Mouse (Mus musculus): Measurements from ENCODE around the gene Vmn2r11. TPM values are rescaled to one million over a fixed set of nuclear protein-coding genes. Genes with fewer than 3 reads are reported as not detected.
"Not testable (repeated sequence)": the region's sequence is repeated elsewhere in the genome, so short reads cannot be mapped to it uniquely, and the experiment has no call there.

Vmn2r11 gene
- not detected in 2 replicates for polyA plus RNA-seq (2015; fragmentation: Nextera tagmentation; extraction: Ambion mirVana)

GRCm38 (mm10) chr5:109059469-109059868 lies at the start of gene Vmn2r11:
Gene Vmn2r11 (minus strand): TSS chr5:109059569.
- ATAC-seq; H3K27ac ChIP-seq (ENCODE audit: low read depth, low read length); H3K9me3 ChIP-seq (ENCODE audit: control insufficient read depth, low read length); H3K4me2 ChIP-seq (ENCODE audit: low read length); H3K27me3 ChIP-seq (replicated peaks; ENCODE audit: control insufficient read depth, insufficient read depth, low read length); H3K4me1 ChIP-seq (ENCODE audit: control insufficient read depth, insufficient read depth, low read depth, low read length); H3K4me3 ChIP-seq (ENCODE audit: low read length); H3K36me3 ChIP-seq (ENCODE audit: control insufficient read depth, insufficient read depth, low read length); H3K9ac ChIP-seq (ENCODE audit: low read depth, low read length): not testable (repeated sequence)
- 84% methylated on average over 3 of the region's 3 CpGs for WGBS

DNA sequence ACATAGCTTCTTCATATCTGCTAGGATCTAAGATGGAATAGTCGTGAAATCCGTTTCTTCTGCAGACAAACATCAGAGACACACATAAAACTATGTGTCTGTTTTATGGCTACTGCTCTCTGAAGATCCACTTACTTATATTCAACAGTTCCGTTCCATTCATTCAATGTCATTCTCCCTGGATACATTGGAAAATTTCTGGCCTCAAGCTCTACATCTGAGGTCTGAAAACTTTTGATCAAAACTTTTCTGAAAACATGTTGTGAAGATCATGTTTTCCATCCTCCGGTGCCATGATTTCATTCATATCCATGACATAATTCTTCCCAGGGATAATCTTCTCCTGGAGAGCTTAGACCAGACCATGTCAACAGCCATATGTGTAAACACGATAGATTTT lies 38.5 kb upstream of the Vmn2r11 start, which contains the start of gene Vmn2r12:
Vmn2r12 (minus strand) TSS at position 101 of the 400 bp plus-strand sequence.
- not testable (repeated sequence) for H3K4me1 ChIP-seq (ENCODE audit: control insufficient read depth, insufficient read depth, low read depth, low read length); H3K36me3 ChIP-seq (ENCODE audit: control insufficient read depth, insufficient read depth, low read length); ATAC-seq; H3K4me2 ChIP-seq (ENCODE audit: low read length); H3K27ac ChIP-seq (ENCODE audit: low read depth, low read length); H3K9ac ChIP-seq (ENCODE audit: low read depth, low read length); H3K4me3 ChIP-seq (ENCODE audit: low read length); H3K27me3 ChIP-seq (replicated peaks; ENCODE audit: control insufficient read depth, insufficient read depth, low read length); H3K9me3 ChIP-seq (ENCODE audit: control insufficient read depth, low read length)
- WGBS, result 87% methylated on average over 5 of the region's 5 CpGs

- not testable (repeated sequence) for H3K27ac ChIP-seq (ENCODE audit: low read depth, low read length); H3K4me2 ChIP-seq (ENCODE audit: low read length); H3K4me1 ChIP-seq (ENCODE audit: control insufficient read depth, insufficient read depth, low read depth, low read length); H3K36me3 ChIP-seq (ENCODE audit: control insufficient read depth, insufficient read depth, low read length); H3K4me3 ChIP-seq (ENCODE audit: low read length); H3K9me3 ChIP-seq (ENCODE audit: control insufficient read depth, low read length); H3K27me3 ChIP-seq (replicated peaks; ENCODE audit: control insufficient read depth, insufficient read depth, low read length); H3K9ac ChIP-seq (ENCODE audit: low read depth, low read length); ATAC-seq
- WGBS, result 80% methylated on average over 3 of the region's 3 CpGs
Measured at GRCm38 (mm10) chr5:109096482-109096881, 37.1 kb upstream of the Vmn2r11 start.

DNA sequence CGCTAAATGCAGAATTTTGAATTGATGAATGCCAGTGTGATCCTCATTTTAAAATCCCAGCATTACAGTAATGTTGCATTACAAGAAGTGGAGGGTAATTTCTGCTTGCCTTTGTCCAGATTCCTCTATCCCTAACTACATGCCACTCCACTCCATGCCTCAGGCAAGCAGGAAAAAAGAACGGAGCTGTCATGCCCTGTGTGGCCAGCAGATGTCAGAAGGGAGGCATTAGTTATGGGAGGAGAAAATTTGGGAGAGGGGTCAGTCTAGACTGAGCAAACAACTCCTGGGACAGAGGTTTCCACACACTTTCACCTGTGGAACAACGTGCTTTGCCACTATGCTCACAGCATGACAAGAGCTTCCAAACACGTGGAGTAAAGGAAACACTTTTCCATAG lies 12.6 kb upstream of the Vmn2r11 start:
- WGBS, result 48% methylated on average over 4 of the region's 4 CpGs
- not testable (repeated sequence) for H3K27me3 ChIP-seq (replicated peaks; ENCODE audit: control insufficient read depth, insufficient read depth, low read length); H3K4me2 ChIP-seq (ENCODE audit: low read length); H3K27ac ChIP-seq (ENCODE audit: low read depth, low read length); H3K9me3 ChIP-seq (ENCODE audit: control insufficient read depth, low read length); H3K4me3 ChIP-seq (ENCODE audit: low read length); ATAC-seq; H3K36me3 ChIP-seq (ENCODE audit: control insufficient read depth, insufficient read depth, low read length); H3K9ac ChIP-seq (ENCODE audit: low read depth, low read length); H3K4me1 ChIP-seq (ENCODE audit: control insufficient read depth, insufficient read depth, low read depth, low read length)

DNA sequence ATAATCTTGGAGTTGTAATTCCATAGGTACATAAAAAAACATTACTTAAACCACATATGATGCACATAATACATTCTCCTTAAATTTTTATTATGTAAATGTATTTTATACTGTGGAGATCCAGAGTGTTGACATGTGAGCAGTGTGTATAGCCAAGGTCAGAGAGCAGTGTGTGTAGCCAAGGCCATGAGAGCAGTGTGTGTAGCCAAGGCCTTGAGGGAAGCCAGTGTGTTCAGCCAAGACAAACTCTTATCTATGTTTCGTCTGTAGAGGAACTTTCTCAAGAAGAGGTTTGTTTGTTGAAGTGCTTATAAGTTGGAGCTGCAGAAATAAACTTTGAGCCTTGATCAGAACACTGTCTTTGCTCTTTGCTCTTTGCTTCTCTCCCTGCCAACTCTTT lies 4.1 kb downstream of the Vmn2r11 start:
- 65% methylated on average over 1 of the region's 1 CpGs for WGBS
- Histone ChIP-seq H3K4me3 (ENCODE audit: low read length) (no peak overlapping the region), H3K36me3 (ENCODE audit: control insufficient read depth, insufficient read depth, low read length) (no peaks in the 10 kb centered on the region), H3K9me3 (ENCODE audit: control insufficient read depth, low read length) (peaks cover 3% of the 10 kb centered on the region; the same call in 1 of the 2 replicates), H3K4me2 (ENCODE audit: low read length) (no peak overlapping the region), H3K27me3 (replicated peaks; ENCODE audit: control insufficient read depth, insufficient read depth, low read length) (no peaks in the 10 kb centered on the region), H3K9ac (ENCODE audit: low read depth, low read length) (no peak overlapping the region), H3K4me1 (ENCODE audit: control insufficient read depth, insufficient read depth, low read depth, low read length) (no peaks in the 10 kb centered on the region), H3K27ac (ENCODE audit: low read depth, low read length) (no peak overlapping the region)
- ATAC-seq, result no peak

DNA sequence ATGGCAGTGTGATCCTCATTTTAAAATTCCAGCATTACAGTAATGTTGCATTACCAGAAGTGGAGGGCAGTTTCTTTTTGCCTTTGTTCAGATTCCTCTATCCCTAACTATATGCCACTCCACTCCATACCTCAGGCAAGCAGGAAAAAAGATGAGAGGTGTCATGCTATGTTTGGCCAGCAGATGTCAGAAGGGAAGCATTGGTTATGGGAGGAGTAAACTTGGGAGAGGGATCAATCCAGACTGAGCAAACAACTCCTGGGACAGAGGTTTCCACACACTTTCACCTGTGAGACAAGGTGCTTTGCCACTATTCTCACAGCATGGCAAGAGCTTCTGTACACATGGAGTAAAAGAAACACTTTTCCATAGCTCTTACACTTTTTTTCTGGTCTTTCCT lies 26.8 kb downstream of the Vmn2r11 start:
- Histone ChIP-seq H3K4me2 (ENCODE audit: low read length) (no peak overlapping the region), H3K4me3 (ENCODE audit: low read length) (no peak overlapping the region), H3K36me3 (ENCODE audit: control insufficient read depth, insufficient read depth, low read length) (no peaks in the 10 kb centered on the region), H3K4me1 (ENCODE audit: control insufficient read depth, insufficient read depth, low read depth, low read length) (no peaks in the 10 kb centered on the region), H3K9ac (ENCODE audit: low read depth, low read length) (no peak overlapping the region), H3K9me3 (ENCODE audit: control insufficient read depth, low read length) (peaks cover 3% of the 10 kb centered on the region; the same call in 1 of the 2 replicates), H3K27me3 (replicated peaks; ENCODE audit: control insufficient read depth, insufficient read depth, low read length) (no peaks in the 10 kb centered on the region), H3K27ac (ENCODE audit: low read depth, low read length) (no peak overlapping the region)
- ATAC-seq, result no peak

DNA sequence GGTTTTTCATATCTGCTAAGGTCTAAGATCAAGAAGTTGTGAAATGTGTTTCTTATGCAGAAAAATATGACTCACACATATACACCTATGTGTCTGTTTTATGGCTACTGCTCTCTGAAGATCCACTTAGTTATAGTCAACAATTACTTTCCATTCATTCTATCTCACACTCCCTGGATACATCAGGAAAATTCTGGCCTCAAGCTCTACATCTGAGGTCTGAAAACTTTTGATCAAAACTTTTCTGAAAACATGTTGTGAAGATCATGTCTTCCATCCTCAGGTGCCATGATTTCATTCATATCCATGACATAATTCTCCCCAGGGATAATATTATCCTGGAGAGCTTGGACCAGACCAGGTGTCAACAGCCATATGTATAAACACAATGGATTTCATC lies 52.9 kb downstream of the Vmn2r11 start, which contains the start of gene Vmn2r10:
Vmn2r10 (minus strand) TSS at position 101 of the 400 bp plus-strand sequence.
- not testable (repeated sequence) for H3K27ac ChIP-seq (ENCODE audit: low read depth, low read length); ATAC-seq; H3K27me3 ChIP-seq (replicated peaks; ENCODE audit: control insufficient read depth, insufficient read depth, low read length); H3K4me1 ChIP-seq (ENCODE audit: control insufficient read depth, insufficient read depth, low read depth, low read length); H3K9me3 ChIP-seq (ENCODE audit: control insufficient read depth, low read length); H3K4me2 ChIP-seq (ENCODE audit: low read length); H3K36me3 ChIP-seq (ENCODE audit: control insufficient read depth, insufficient read depth, low read length); H3K9ac ChIP-seq (ENCODE audit: low read depth, low read length); H3K4me3 ChIP-seq (ENCODE audit: low read length)

Other genes starting within 250 kb of the Vmn2r11 start
- gene Vmn2r9, start 207.0 kb downstream of the Vmn2r11 start, polyA plus RNA-seq (2015; fragmentation: Nextera tagmentation; extraction: Ambion mirVana), result not detected in 2 replicates
- not detected in 2 replicates for gene Vmn2r10, start 53.0 kb downstream of the Vmn2r11 start, polyA plus RNA-seq (2015; fragmentation: Nextera tagmentation; extraction: Ambion mirVana)
- not detected in 2 replicates for gene Vmn2r12, start 38.4 kb upstream of the Vmn2r11 start, polyA plus RNA-seq (2015; fragmentation: Nextera tagmentation; extraction: Ambion mirVana)
- gene Vmn2r13, start 132.6 kb upstream of the Vmn2r11 start, polyA plus RNA-seq (2015; fragmentation: Nextera tagmentation; extraction: Ambion mirVana), result not detected in 2 replicates
- gene Vmn2r14, start 165.1 kb upstream of the Vmn2r11 start, polyA plus RNA-seq (2015; fragmentation: Nextera tagmentation; extraction: Ambion mirVana), result not detected in 2 replicates
- gene Vmn2r15, start 238.1 kb upstream of the Vmn2r11 start, polyA plus RNA-seq (2015; fragmentation: Nextera tagmentation; extraction: Ambion mirVana), result not detected in 2 replicates

All from hindbrain, embryonic 16.5 days (tissue).